Mouse (Mus musculus) heart, postnatal 0 days (tissue): ENCODE measurements at regions not wholly inside any gene's neighbourhood (a gene's known extent, or its start where the extent isn't known, plus 50 kb on each side); places are given as distances from the start of the nearest gene placed in this dataset.

ENCODE experiments used
- CTCF ChIP-seq: IDR thresholded peaks from 2 replicates; pipeline ENCODE4 v1.5.1; 2016; ENCODE audit warnings: antibody characterized with exemption, control low read depth, low read depth
- EP300 ChIP-seq: IDR thresholded peaks from 2 replicates; pipeline ENCODE4 v1.6.1; 2016; ENCODE audit warnings: antibody characterized with exemption, low read depth

- TF ChIP-seq EP300 = no peak
- TF ChIP-seq CTCF = no peak
Observed at GRCm38 (mm10) chr5:102417642-102418041, 63.5 kb upstream of the Arhgap24 start.
